Mouse (Mus musculus) kidney, postnatal 25 days (tissue): ENCODE results near the gene Ifi211.
"Not testable (repeated sequence)": the region's sequence is repeated elsewhere in the genome, so short reads cannot be mapped to it uniquely, and the experiment has no call there.

ENCODE experiments used
- DNase-seq, 2 experiments: peaks; one replicate each; pipeline ENCODE4 v3.0.0; 2021; ENCODE audit warnings: mixed read lengths in 2 of 2

Gene Ifi211

DNA sequence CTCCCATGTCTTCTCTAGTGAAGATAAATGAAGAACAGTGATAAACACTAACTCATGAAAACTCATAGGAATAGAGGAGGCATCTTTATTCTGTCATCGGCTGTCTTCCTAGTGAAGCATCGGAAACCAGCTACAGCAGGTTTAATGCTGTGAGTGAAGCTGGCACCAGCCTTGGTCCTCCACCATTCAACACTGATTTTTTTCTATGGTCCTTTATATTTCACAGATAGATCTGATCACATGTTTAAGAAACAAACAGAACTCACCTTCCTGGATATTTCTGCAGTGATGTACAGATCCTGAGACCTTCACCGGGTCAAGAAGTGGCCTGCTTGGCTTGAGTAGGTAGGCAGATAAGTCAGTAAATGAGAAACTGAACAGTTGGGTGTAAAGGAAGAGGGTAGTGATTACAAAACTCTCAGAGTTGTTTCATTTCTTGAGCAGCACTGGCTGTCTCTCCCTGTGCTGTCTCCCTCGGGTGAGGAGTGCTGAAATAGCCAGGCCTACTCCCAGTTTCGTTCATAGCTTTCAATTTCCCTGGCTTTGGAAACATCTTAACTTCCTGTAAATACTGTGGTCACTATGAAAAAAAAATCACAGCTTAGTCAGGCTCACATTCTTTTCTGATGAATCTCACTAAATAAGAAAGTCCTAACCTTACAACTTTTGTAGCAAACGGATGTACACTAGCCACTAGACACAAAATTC, at the start of gene Ifi211:
Gene Ifi211, minus strand, starts transcription at position 499 of the 708 bp plus-strand sequence.
- peak in 1 of 2 experiments; percentile 34 for DNase-seq

GRCm38 (mm10) chr1:173961491-173961890, 48.6 kb upstream of the Ifi211 start:
- not testable (repeated sequence) for DNase-seq

- not testable (repeated sequence) for DNase-seq
These were observed 47.2 kb upstream of the Ifi211 start for GRCm38 (mm10) chr1:173959998-173960397.

GRCm38 (mm10) chr1:173955839-173956527, 43.1 kb upstream of the Ifi211 start:
- not testable (repeated sequence) for DNase-seq

DNA sequence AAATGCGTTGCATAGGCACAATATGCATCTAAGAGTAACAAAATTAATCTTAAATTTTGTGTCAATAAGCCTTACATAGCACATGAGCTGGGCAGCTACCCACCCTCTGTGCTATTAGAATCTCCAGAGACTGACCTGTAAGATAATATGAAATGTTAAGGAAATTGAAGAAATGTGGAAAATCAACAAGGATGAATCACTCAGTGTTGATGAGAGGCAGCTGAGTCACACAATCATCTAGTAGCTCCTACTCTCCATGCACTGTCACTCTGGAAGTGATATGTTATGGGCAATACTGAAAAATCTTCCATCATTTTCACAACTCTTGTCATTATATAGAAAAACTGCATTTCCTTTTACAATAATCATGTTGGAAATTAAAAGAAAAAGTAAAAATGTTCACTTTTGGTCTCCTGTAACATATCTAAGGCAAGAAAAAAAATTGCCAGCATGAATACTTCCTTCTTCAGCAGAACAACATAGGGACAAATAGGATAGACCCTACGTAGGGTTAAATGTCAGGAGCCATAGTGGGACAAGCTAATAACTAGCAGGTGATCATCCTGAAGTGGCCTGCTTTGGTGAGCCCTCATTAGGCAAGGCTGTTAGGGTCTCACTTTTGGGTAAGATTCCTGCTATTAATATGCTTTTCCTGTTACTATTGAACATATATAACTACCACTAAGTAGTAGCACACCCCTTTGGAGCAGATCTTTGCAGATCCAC, 42.4 kb upstream of the Ifi211 start:
- no peak for DNase-seq

DNA sequence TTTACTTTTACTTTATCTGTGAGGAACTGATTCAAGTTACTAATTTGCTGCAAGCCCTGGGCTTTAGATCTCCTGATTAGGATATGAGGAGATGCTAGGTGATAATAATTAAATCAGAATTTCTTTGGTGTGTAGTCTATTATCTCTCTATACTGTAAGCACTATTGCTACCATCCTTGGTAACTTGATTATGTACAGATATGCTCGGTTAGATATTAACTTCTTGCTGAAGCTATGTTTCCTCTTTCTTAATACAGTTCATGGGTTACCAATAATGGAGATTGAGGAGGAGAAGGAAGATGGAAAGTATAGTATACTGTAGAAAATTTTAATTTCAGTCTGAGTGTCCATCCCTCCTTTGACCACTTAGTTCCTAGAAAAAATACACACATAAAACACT, 40.7 kb upstream of the Ifi211 start:
- no peak for DNase-seq

DNA sequence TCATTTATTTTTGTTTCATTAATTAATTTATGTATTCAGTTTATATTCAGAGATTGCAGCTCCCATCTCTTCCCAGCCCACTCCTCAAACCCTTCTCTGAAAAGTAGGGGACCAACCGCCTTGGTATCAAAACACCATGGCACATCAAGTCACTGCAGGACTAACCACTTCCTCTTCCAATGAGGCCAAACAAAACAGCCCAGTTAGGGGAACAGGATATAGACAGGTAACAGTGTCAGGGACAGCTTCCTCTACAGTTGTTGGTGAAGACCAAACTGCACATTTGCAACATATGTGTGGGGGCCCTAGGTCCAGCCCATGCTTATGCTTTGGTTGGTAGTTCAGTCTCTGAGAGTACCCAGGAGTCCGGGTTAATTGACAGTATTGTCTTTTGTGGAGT, 36.2 kb upstream of the Ifi211 start:
- not testable (repeated sequence) for DNase-seq

DNA sequence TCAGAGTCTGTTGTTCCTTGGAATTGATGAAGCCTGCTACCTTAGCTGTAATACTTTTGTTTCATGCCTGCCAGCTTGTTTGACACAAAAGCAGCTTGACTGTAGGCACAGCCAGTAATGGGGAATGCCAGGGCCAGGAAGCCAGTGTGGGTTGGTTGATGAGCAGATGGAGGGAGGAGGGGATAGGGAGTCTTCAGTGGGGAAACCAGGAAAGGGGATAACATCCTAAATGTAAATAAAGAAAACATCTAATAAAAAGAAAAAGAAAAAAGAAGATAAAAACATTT, 29.9 kb upstream of the Ifi211 start:
- not testable (repeated sequence) for DNase-seq

DNA sequence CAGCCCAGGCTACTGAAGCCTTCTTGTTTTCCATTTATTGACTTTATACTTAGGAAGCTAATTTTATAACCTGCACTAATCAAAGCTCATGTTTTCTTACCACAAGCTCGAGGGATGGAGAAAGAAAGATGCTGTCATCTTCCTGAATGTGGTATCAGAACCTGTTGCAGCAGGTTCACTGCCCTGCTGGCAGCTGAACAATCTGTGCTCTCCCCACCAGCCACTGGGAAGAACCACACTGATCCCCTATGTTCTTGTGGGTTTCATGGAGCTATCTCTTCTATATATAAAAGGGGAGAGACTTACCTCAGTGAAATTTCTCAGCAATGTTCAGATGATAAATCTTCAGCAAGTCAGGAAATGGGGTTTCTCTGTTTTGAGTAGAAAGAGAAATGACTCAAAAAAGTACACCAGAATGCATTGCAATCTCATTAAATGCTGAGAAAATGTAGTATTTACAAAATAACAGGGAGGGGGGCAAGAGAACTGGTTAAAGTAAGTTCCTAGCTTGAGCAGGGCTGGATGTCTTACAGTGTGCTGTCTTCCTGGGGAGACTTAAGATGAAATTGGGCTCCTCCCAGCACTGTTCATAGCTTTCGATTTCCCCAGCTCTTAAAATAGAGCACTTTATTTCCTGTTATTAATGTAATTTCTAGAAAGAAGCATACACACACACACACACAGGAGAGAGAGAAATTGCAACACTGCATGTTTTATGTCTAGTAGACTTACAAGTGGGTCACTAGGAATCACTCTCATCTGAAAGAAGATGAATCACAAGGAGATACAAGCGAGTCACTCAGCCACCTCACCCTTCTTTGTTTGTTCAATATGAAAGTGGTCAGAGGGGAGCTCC, 29.3 kb upstream of the Ifi211 start, which contains the start of the genes Mndal and Ifi203:
Gene Mndal, minus strand, starts transcription at position 568 of the 856 bp plus-strand sequence.
Gene Ifi203, minus strand, starts transcription at position 749 of the 856 bp plus-strand sequence.
- not testable (repeated sequence) for DNase-seq

- DNase-seq = not testable (repeated sequence)
These were observed 28.7 kb upstream of the Ifi211 start for GRCm38 (mm10) chr1:173941522-173941921.

DNA sequence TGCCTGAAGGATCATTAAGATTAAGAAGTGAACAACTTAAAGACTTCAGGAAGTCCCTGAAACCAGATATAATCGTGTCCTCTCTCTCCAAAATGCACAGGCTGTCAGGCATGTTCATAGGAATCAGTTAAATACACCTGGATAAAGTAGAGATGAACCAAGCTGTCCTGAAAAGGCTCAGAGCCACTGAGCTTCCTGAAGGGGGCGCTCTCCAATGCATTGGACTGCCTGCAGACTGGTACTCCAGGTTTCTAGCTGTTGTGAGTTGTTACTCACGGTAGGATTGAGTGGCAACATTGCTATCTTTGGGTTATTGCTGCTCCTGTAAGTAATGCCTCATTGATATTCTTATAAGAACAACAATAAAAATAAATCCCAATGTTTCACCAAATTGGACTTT, 6.4 kb upstream of the Ifi211 start:
- DNase-seq = not testable (repeated sequence)

- DNase-seq = no peak
These were observed 1.7 kb upstream of the Ifi211 start for GRCm38 (mm10) chr1:173914559-173914958.

DNA sequence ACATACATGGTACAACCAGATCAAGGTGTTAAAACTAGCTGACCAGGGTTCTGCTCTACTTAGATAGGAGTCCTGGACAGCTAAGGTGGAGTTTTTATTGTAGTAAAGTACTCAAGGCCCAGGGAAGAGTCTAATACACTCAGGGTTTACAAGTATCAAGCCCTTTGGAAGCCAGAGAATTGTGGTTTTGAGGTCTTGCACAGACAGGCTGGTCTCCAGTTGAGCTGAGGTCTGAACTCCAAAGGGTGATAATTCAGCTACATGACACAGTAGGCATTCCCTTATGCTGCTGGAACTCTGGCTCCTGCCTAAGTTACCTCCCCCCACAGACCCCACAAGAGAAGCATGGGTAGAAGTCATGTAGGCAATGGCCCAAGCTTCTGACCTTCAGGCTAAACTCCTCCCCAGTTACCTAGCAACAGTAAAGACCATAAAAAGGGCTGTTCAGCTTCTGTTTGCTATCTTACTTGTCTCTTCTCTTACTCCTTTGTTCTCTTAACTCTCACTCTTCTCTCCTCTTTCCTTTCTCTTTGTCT, 478 bp upstream of the Ifi211 start:
- DNase-seq = not testable (repeated sequence)

GRCm38 (mm10) chr1:173911808-173912464, 910 bp downstream of the Ifi211 start:
- DNase-seq = no peak

DNA sequence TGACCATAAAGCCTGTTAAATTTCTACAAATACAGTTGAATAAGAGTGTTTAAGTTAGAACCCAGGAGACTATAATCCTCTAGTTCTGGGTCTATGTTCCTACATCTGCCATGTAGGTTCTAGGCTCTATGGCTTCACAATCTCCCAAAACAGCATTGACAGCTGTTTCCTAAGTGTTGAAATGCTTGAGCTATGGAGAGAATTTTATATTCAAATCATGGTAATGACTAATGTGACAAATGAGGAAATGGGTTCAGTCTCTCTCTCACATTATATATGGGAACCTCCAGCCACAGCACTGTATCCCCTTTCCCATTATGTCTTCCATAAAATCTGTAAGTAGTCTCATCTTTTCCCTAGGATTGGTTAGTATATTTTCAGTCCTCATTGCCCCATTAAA, 4.5 kb downstream of the Ifi211 start:
- not testable (repeated sequence) for DNase-seq

DNA sequence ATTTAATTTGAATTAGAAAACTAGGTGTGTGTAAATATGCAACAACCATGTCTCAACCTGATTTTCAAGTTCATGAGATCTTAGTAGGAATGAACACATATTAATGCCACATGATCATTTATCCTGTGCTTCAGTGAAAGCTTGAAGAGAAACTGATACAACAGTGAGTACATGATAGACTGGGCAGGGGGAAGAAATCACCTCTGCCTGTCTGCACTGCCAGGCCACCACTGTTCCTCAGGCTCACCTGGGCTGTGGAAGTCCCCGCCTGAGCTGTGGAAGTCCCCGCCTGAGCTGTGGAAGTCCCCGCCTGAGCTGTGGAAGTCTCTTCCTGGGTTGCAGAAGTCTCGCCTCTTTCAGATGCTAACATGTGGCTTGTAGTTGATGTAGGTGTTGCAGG, 7.0 kb downstream of the Ifi211 start:
- DNase-seq = not testable (repeated sequence)

- DNase-seq = not testable (repeated sequence)
These were observed 23.1 kb downstream of the Ifi211 start for GRCm38 (mm10) chr1:173889741-173890140.

DNA sequence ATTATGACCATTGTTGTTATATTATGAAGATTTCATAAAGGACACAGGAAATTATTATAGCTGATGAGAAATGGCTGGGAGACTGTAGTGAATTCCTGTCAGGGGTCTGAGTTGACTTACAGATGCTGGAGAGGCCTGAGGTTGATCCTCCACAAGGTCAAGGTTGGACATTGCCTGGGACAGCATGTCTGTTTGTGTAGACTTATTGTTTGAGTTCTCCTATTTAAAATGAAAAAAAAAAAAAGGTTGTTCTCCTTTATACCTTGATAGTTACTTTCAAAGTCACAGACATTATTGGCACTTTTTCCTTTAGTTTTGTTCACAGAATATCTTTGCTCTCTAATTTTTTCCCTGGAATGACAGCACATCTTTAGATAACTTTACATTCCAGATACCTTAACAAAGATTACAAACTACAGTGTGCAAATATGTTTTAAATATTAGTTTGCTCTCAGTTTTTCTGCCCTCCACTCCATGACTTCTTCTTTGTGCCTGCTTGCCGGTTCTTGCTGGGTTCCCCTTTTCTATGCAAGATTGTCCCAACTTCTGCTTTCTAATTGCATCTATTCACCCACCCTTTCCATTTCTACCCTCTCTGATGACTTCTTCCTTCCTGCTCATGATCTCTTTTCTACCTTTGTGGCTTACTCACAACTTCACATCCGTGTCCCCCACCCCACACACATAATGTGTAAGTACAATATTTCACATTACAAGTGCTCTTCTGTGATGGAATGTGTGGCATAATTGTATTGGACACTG, 25.6 kb downstream of the Ifi211 start:
- DNase-seq = not testable (repeated sequence)

- DNase-seq = peak; percentile 33 to 44
These were observed 32.7 kb downstream of the Ifi211 start for GRCm38 (mm10) chr1:173880004-173880666.
